Mouse (Mus musculus): ENCODE data around the gene Nsun2. TPM values are rescaled to one million over a fixed set of nuclear protein-coding genes. Genes with fewer than 3 reads are reported as not detected.
A peak's percentile ranks its signal among the peaks of the same experiment; 100 is the strongest.

The Nsun2 gene
- polyA plus RNA-seq, 2 experiments, result 102 to 134 TPM

- Histone ChIP-seq H3K27me3 (ENCODE audit: control insufficient read depth, insufficient read depth, low read length) (no peaks in the 10 kb centered on the region), H3K27ac (replicated peaks; ENCODE audit: low read depth, low read length) (no peak overlapping the region), H3K4me1 (ENCODE audit: control insufficient read depth, insufficient read depth, low read length) (no peaks in the 10 kb centered on the region), H3K9ac (ENCODE audit: low read depth, low read length, severe bottlenecking) (no peak overlapping the region), H3K9me3 (ENCODE audit: control insufficient read depth, low read length) (no peaks in the 10 kb centered on the region), H3K4me3 (replicated peaks; ENCODE audit: low read length) (no peak overlapping the region), H3K36me3 (ENCODE audit: control insufficient read depth, insufficient read depth, low read length) (no peaks in the 10 kb centered on the region), H3K4me2 (replicated peaks; ENCODE audit: low read depth, low read length, severe bottlenecking) (no peak overlapping the region)
- DNase-seq (ENCODE audit: low spot score), result peak; percentile 15
- ATAC-seq (ENCODE audit: low FRiP score, low read depth), result no peak
- no peak for TF ChIP-seq POLR2A (IDR thresholded peaks at IDR 0.05; ENCODE audit: borderline replicate concordance, extremely low read depth, insufficient read depth, insufficient read length)
- 75% methylated on average over 8 of the region's 8 CpGs for WGBS
Observed at GRCm38 (mm10) chr13:69592226-69592625, 58.7 kb downstream of the Nsun2 start.

GRCm38 (mm10) chr13:69593453-69593852 is 59.9 kb downstream of the Nsun2 start:
- no peak overlapping the region for H3K27ac ChIP-seq (replicated peaks; ENCODE audit: low read depth, low read length)
- no peak for TF ChIP-seq POLR2A (IDR thresholded peaks at IDR 0.05; ENCODE audit: borderline replicate concordance, extremely low read depth, insufficient read depth, insufficient read length)
- no peak overlapping the region for H3K4me3 ChIP-seq (replicated peaks; ENCODE audit: low read length)
- ATAC-seq (ENCODE audit: low FRiP score, low read depth) (no peak), DNase-seq (ENCODE audit: low spot score) (no peak)
- H3K9me3 ChIP-seq (ENCODE audit: control insufficient read depth, low read length), result no peaks in the 10 kb centered on the region
- no peaks in the 10 kb centered on the region for H3K27me3 ChIP-seq (ENCODE audit: control insufficient read depth, insufficient read depth, low read length)
- no peak overlapping the region for H3K9ac ChIP-seq (ENCODE audit: low read depth, low read length, severe bottlenecking)
- no peaks in the 10 kb centered on the region for H3K36me3 ChIP-seq (ENCODE audit: control insufficient read depth, insufficient read depth, low read length)
- no peaks in the 10 kb centered on the region for H3K4me1 ChIP-seq (ENCODE audit: control insufficient read depth, insufficient read depth, low read length)
- WGBS, result 79% methylated on average over 8 of the region's 8 CpGs
- H3K4me2 ChIP-seq (replicated peaks; ENCODE audit: low read depth, low read length, severe bottlenecking), result no peak overlapping the region

GRCm38 (mm10) chr13:69594577-69595256 is 61.2 kb downstream of the Nsun2 start:
- WGBS, result 81% methylated on average over 7 of the region's 7 CpGs
- Histone ChIP-seq H3K4me1 (ENCODE audit: control insufficient read depth, insufficient read depth, low read length) (no peaks in the 10 kb centered on the region), H3K9me3 (ENCODE audit: control insufficient read depth, low read length) (no peaks in the 10 kb centered on the region), H3K9ac (ENCODE audit: low read depth, low read length, severe bottlenecking) (no peak overlapping the region), H3K36me3 (ENCODE audit: control insufficient read depth, insufficient read depth, low read length) (no peaks in the 10 kb centered on the region), H3K27ac (replicated peaks; ENCODE audit: low read depth, low read length) (no peak overlapping the region), H3K4me2 (replicated peaks; ENCODE audit: low read depth, low read length, severe bottlenecking) (no peak overlapping the region), H3K4me3 (replicated peaks; ENCODE audit: low read length) (no peak overlapping the region), H3K27me3 (ENCODE audit: control insufficient read depth, insufficient read depth, low read length) (no peaks in the 10 kb centered on the region)
- no peak for ATAC-seq (ENCODE audit: low FRiP score, low read depth)
- no peak for DNase-seq (ENCODE audit: low spot score)
- no peak for TF ChIP-seq POLR2A (IDR thresholded peaks at IDR 0.05; ENCODE audit: borderline replicate concordance, extremely low read depth, insufficient read depth, insufficient read length)

- Histone ChIP-seq H3K27ac (replicated peaks; ENCODE audit: low read depth, low read length) (no peak overlapping the region), H3K9ac (ENCODE audit: low read depth, low read length, severe bottlenecking) (no peak overlapping the region), H3K4me2 (replicated peaks; ENCODE audit: low read depth, low read length, severe bottlenecking) (no peak overlapping the region), H3K9me3 (ENCODE audit: control insufficient read depth, low read length) (no peaks in the 10 kb centered on the region), H3K4me3 (replicated peaks; ENCODE audit: low read length) (no peak overlapping the region), H3K4me1 (ENCODE audit: control insufficient read depth, insufficient read depth, low read length) (no peaks in the 10 kb centered on the region), H3K36me3 (ENCODE audit: control insufficient read depth, insufficient read depth, low read length) (no peaks in the 10 kb centered on the region), H3K27me3 (ENCODE audit: control insufficient read depth, insufficient read depth, low read length) (no peaks in the 10 kb centered on the region)
- DNase-seq (ENCODE audit: low spot score), result no peak
- no peak for TF ChIP-seq POLR2A (IDR thresholded peaks at IDR 0.05; ENCODE audit: borderline replicate concordance, extremely low read depth, insufficient read depth, insufficient read length)
- no peak for ATAC-seq (ENCODE audit: low FRiP score, low read depth)
- 89% methylated on average over 6 of the region's 6 CpGs for WGBS
Observed at GRCm38 (mm10) chr13:69595911-69596310, 62.4 kb downstream of the Nsun2 start.

GRCm38 (mm10) chr13:69596515-69596914 is 63.0 kb downstream of the Nsun2 start:
- no peak overlapping the region for H3K4me2 ChIP-seq (replicated peaks; ENCODE audit: low read depth, low read length, severe bottlenecking)

More at GRCm38 (mm10) chr13:69596515-69596914, 63.0 kb downstream of the Nsun2 start:
- no peak for TF ChIP-seq POLR2A (IDR thresholded peaks at IDR 0.05; ENCODE audit: borderline replicate concordance, extremely low read depth, insufficient read depth, insufficient read length)
- DNase-seq (ENCODE audit: low spot score) (no peak), ATAC-seq (ENCODE audit: low FRiP score, low read depth) (no peak)
- Histone ChIP-seq H3K27me3 (ENCODE audit: control insufficient read depth, insufficient read depth, low read length) (no peaks in the 10 kb centered on the region), H3K36me3 (ENCODE audit: control insufficient read depth, insufficient read depth, low read length) (no peaks in the 10 kb centered on the region), H3K4me3 (replicated peaks; ENCODE audit: low read length) (no peak overlapping the region), H3K4me1 (ENCODE audit: control insufficient read depth, insufficient read depth, low read length) (no peaks in the 10 kb centered on the region), H3K27ac (replicated peaks; ENCODE audit: low read depth, low read length) (no peak overlapping the region), H3K9ac (ENCODE audit: low read depth, low read length, severe bottlenecking) (no peak overlapping the region), H3K9me3 (ENCODE audit: control insufficient read depth, low read length) (no peaks in the 10 kb centered on the region)
- 88% methylated on average over 2 of the region's 2 CpGs for WGBS

Data from limb, embryonic 14.5 days (tissue).